Mouse (Mus musculus) stomach, embryonic 14.5 days (tissue): Measurements from ENCODE around the gene Gsap. TPM values are rescaled to one million over a fixed set of nuclear protein-coding genes. Genes with fewer than 3 reads are reported as not detected.
A peak's percentile ranks its signal among the peaks of the same experiment; 100 is the strongest.
"Not testable (repeated sequence)": the region's sequence is repeated elsewhere in the genome, so short reads cannot be mapped to it uniquely, and the experiment has no call there.

ENCODE experiments used
- ATAC-seq: fragments of 200-750 bp; cut with Nextera tagmentation; 2 replicates; pipeline ENCODE4 v1.8.0; 2017; ENCODE audit warnings: low read depth, moderate TSS enrichment; ENCODE audit not compliant: insufficient number of reproducible peaks, insufficient read depth, low FRiP score
- H3K27ac ChIP-seq: fragments of 300-500 bp; sonication (generic); 2 replicates; pipeline ENCODE4 v1.5.1; 2014; ENCODE audit warnings: mild to moderate bottlenecking, low read length, moderate library complexity, mixed read lengths
- H3K27me3 ChIP-seq: fragments of 300-500 bp; sonication (generic); 2 replicates; pipeline ENCODE4 v1.6.1; 2014; ENCODE audit warnings: low read length, control low read depth, mixed read lengths; ENCODE audit not compliant: control insufficient read depth, insufficient read depth
- H3K36me3 ChIP-seq: fragments of 300-500 bp; sonication (generic); 2 replicates; pipeline ENCODE4 v1.6.1; 2014; ENCODE audit warnings: mild to moderate bottlenecking, control low read depth, low read length, moderate library complexity, mixed read lengths; ENCODE audit not compliant: control insufficient read depth, insufficient read depth
- H3K4me1 ChIP-seq: fragments of 300-500 bp; sonication (generic); 2 replicates; pipeline ENCODE4 v1.6.1; 2014; ENCODE audit warnings: low read length, control low read depth, mixed read lengths; ENCODE audit not compliant: control insufficient read depth, insufficient read depth
- H3K4me2 ChIP-seq: fragments of 300-500 bp; sonication (generic); replicated peaks from 2 replicates; pipeline ENCODE4 v1.6.1; 2014; ENCODE audit warnings: low read depth, low read length, control low read depth
- H3K4me3 ChIP-seq: fragments of 300-500 bp; sonication (generic); 2 replicates; pipeline ENCODE4 v1.5.1; 2014; ENCODE audit warnings: low read depth, low read length, control low read depth
- H3K9ac ChIP-seq: fragments of 300-500 bp; sonication (generic); replicated peaks from 2 replicates; pipeline ENCODE4 v1.6.1; 2014; ENCODE audit warnings: low read depth, mild to moderate bottlenecking, control low read depth, low read length, moderate library complexity, mixed read lengths
- H3K9me3 ChIP-seq: fragments of 300-500 bp; sonication (generic); 2 replicates; pipeline ENCODE4 v1.6.1; 2016; ENCODE audit warnings: low read depth, low read length, control low read depth; ENCODE audit not compliant: control insufficient read depth
- WGBS: fragments of 180-500 bp; shearing (Covaris S2); extraction: QIAGEN DNeasy Blood & Tissue Kit; methylation state at CpG from one replicate; pipeline ENCODE4 v1.1.7; 2014; 5-methylcytosine and 5-hydroxymethylcytosine counted together
- polyA plus RNA-seq: library from polyadenylated mRNA; unstranded; fragments of >200 nt; fragmentation: Nextera tagmentation; extraction: Ambion mirVana; gene quantifications from 2 replicates; pipeline ENCODE4 v1.2.1, GENCODE M21; 2014

Gene Gsap
- polyA plus RNA-seq: 1.8 and 2.6 TPM in 2 replicates

DNA sequence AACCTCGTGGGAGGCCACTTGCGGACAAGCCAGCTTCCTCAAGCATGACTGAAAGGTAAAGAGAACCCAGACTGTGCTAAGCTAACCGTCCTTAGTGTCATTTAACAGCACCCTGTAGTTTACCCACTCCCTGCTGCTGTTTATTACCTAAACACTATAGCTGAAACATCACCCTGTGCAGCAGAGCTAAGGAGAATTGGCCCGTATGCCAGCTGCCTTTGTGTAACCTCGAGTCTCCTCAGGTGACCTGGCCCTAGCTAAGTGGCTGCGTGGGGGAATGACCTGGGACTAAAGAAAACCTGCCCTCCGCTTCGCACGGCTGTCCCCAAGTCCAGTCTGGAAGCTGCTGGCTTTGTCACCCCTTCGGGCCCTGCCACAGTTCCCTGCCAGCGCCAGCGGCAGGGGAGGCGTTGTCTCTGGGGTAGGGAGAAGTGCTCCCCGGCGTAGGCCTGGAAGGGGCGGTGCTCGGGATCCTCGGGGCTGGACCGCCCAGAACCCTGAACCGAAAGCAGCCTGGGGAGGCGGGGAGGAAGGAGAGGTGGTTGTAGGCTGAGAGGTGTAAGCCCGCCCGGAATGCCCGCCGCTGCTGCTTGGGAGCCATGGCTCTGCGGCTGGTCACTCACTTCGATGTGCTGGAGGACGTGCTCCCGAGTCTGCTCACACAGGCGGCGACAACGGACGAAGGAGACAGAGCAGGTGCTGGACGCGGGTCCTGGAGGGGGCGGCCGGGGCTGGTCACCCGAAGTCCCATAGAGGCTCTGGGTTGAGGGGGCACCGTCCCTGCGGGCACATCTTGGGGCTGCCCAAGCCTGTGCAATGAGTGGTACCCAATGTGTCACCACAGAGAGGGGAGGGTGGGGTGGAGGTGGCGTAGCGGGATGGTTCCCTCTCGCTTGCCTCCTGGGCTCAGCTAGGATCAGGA, at the start of gene Gsap:
Gsap (plus strand) TSS at position 492 of the 922 bp plus-strand sequence.
- Histone ChIP-seq H3K9ac (peak within 1 kb of the TSS; percentile 19; the same call in 1 of the 2 replicates), H3K27ac (no peak within 1 kb of the TSS), H3K4me3 (peak within 1 kb of the TSS; percentile 56), H3K4me1 (no peaks in the 10 kb centered on the region), H3K4me2 (peak within 1 kb of the TSS; percentile 78), H3K9me3 (no peaks in the 10 kb centered on the region), H3K27me3 (no peaks in the 10 kb centered on the region), H3K36me3 (no peaks in the 10 kb centered on the region)
- peak; percentile 88 for ATAC-seq
- WGBS: 5% methylated on average over 43 of the region's 43 CpGs

DNA sequence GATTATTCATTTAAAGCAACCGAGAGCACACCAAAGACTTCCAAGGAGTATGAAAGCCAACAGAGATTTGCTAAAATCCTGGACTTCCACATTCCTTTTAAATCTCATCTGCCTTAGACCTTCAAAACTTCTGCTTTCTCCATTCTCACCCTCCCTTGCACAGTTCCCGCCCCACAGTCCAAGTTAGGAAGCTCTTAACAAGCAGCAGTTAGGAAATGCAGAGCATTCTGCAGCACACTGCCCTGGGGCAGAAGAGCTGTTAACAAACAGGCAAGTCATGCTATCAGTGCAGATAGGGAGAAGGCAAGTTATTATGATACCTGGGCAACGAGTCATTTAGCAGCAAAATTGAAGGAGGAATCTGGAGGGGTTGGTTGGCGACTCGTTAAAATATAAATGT, 49.5 kb upstream of the Gsap start:
- no peaks in the 10 kb centered on the region for H3K36me3 ChIP-seq
- no peaks in the 10 kb centered on the region for H3K9me3 ChIP-seq
- no peak overlapping the region for H3K4me2 ChIP-seq
- H3K4me3 ChIP-seq: no peak overlapping the region
- ATAC-seq: no peak
- WGBS: 72% methylated on average over 5 of the region's 5 CpGs
- H3K9ac ChIP-seq: no peak overlapping the region
- H3K4me1 ChIP-seq: no peaks in the 10 kb centered on the region
- no peaks in the 10 kb centered on the region for H3K27me3 ChIP-seq
- no peak overlapping the region for H3K27ac ChIP-seq

DNA sequence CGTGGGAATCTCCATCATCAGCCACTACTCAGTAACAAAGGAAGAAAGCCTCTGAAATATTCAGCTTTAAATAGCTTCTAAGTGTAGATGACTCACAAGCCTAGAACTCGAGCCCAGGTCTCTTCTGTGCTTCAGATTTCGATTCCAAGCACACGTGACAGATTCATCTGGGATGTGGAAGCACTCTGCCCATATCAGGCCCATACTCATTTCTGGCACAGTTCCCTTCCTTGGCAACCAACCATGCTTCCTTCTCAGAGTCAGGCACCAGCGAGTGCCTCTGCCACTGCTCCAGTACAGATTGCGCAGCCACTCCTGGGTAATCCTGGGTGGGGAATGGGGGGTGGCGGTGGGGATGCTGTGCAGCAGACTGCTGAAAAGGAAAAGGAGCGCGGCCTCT, 46.5 kb upstream of the Gsap start:
- ATAC-seq: no peak
- 68% methylated on average over 9 of the region's 9 CpGs for WGBS
- no peak overlapping the region for H3K4me2 ChIP-seq
- H3K9ac ChIP-seq: no peak overlapping the region
- H3K9me3 ChIP-seq: no peaks in the 10 kb centered on the region
- H3K27ac ChIP-seq: no peak overlapping the region
- H3K27me3 ChIP-seq: no peaks in the 10 kb centered on the region
- H3K4me1 ChIP-seq: peaks cover 4% of the 10 kb centered on the region; the same call in 1 of the 2 replicates
- H3K36me3 ChIP-seq: no peaks in the 10 kb centered on the region
- no peak overlapping the region for H3K4me3 ChIP-seq

- H3K9ac ChIP-seq, H3K27me3 ChIP-seq, H3K36me3 ChIP-seq, H3K27ac ChIP-seq, H3K4me1 ChIP-seq, H3K4me2 ChIP-seq, H3K9me3 ChIP-seq, ATAC-seq, H3K4me3 ChIP-seq: not testable (repeated sequence)
- WGBS: 65% methylated on average over 7 of the region's 7 CpGs
These were observed 44.9 kb upstream of the Gsap start for GRCm38 (mm10) chr5:21141133-21141551.

DNA sequence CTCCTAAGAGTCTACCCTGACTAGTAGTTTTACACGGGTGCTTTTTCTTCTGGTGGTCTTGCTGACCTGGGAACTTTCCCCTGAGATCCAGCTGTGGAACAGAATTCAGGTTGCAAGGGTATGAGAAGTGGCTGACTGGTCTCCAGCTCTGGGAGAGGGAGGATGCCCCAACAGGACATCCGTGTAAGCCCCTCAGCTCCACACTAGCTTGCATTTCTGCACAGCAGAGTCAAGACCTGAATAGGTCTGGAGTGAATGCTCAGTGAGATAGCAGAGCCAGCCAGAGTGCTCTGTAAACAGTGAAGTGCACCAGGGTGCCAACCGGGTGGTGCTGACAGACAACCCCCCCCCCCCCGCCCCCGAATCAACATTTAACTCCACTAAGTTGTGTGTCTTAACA, 44.4 kb upstream of the Gsap start:
- 49% methylated on average over 5 of the region's 5 CpGs for WGBS
- H3K36me3 ChIP-seq: no peaks in the 10 kb centered on the region
- no peak overlapping the region for H3K4me3 ChIP-seq
- peaks cover 4% of the 10 kb centered on the region; the same call in 1 of the 2 replicates for H3K4me1 ChIP-seq
- no peaks in the 10 kb centered on the region for H3K9me3 ChIP-seq
- no peaks in the 10 kb centered on the region for H3K27me3 ChIP-seq
- no peak for ATAC-seq
- no peak overlapping the region for H3K27ac ChIP-seq
- no peak overlapping the region for H3K9ac ChIP-seq
- H3K4me2 ChIP-seq: no peak overlapping the region

DNA sequence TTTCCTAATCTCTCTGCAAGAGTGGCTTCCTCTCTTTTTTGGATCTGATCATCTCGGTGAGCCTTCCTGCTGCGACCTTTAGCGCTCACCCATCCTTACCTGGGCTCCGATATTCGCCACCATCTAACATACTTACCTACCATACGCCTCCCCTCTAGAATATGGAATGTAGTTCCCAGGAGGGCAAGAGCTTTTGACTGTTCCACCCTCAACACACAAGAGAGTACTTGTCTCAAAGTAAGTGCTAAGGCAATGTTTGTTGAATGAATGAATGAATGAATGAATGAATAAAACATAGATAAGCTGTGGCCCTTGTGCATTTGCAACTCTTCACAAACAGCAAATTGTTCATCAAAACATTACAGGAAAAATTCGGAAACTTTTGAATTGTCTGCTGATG, 43.0 kb upstream of the Gsap start:
- Histone ChIP-seq H3K27me3 (no peaks in the 10 kb centered on the region), H3K4me1 (peaks cover 4% of the 10 kb centered on the region; the same call in 1 of the 2 replicates), H3K4me2 (no peak overlapping the region), H3K4me3 (no peak overlapping the region), H3K27ac (no peak overlapping the region), H3K9me3 (no peaks in the 10 kb centered on the region), H3K9ac (no peak overlapping the region), H3K36me3 (no peaks in the 10 kb centered on the region)
- 83% methylated on average over 7 of the region's 7 CpGs for WGBS
- no peak for ATAC-seq

GRCm38 (mm10) chr5:21144506-21145169, 41.4 kb upstream of the Gsap start:
- no peaks in the 10 kb centered on the region for H3K9me3 ChIP-seq
- no peak overlapping the region for H3K9ac ChIP-seq
- no peaks in the 10 kb centered on the region for H3K27me3 ChIP-seq
- H3K36me3 ChIP-seq: no peaks in the 10 kb centered on the region
- 15% methylated on average over 8 of the region's 8 CpGs for WGBS
- no peak overlapping the region for H3K4me2 ChIP-seq
- H3K27ac ChIP-seq: no peak overlapping the region; the same call in 1 of the 2 replicates
- H3K4me3 ChIP-seq: no peak overlapping the region
- H3K4me1 ChIP-seq: peaks cover 4% of the 10 kb centered on the region; the same call in 1 of the 2 replicates
- ATAC-seq: peak; percentile 89

DNA sequence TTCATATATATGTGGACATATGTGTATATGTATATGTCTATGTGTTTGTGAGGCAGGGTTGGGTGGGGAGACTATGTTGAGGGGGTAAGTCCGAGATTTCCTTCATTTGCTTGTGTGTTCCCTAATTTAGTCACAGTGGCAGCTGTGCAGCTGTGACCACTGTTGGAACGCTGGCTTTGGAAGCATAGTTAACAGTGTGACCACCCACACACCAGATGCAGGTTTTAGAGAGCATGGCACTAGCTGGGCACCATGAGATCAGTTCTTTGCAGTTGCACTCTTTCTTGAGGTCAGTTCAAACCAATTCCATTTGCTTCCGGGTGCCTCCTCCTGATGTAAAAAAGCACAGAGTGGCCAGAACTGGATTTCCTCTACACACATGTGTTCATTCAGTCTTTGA, 37.7 kb upstream of the Gsap start:
- Histone ChIP-seq H3K9ac (no peak overlapping the region), H3K4me2 (no peak overlapping the region), H3K9me3 (no peaks in the 10 kb centered on the region), H3K4me3 (no peak overlapping the region), H3K27ac (no peak overlapping the region), H3K4me1 (peaks cover 4% of the 10 kb centered on the region; the same call in 1 of the 2 replicates), H3K27me3 (no peaks in the 10 kb centered on the region), H3K36me3 (no peaks in the 10 kb centered on the region)
- WGBS: 83% methylated on average over 3 of the region's 3 CpGs
- no peak for ATAC-seq
